Mouse (Mus musculus) bone marrow, adult 2 months (tissue): Measurements from ENCODE around the gene Obox3. TPM values are rescaled to one million over a fixed set of nuclear protein-coding genes. Genes with fewer than 3 reads are reported as not detected.
"Not testable (repeated sequence)": the region's sequence is repeated elsewhere in the genome, so short reads cannot be mapped to it uniquely, and the experiment has no call there.

Experiments
- H3K27ac ChIP-seq: fragments of 200-500 bp; 2 replicates; pipeline ENCODE4 v1.5.1; 2012; ENCODE audit warnings: low read depth, mild to moderate bottlenecking, control low read depth, inconsistent platforms, low read length; ENCODE audit not compliant: control insufficient read depth, poor library complexity, insufficient read depth
- H3K4me1 ChIP-seq: fragments of 200-500 bp; 2 replicates; pipeline ENCODE4 v1.6.1; 2011; ENCODE audit warnings: low read length; ENCODE audit not compliant: control insufficient read depth, insufficient read depth
- H3K4me3 ChIP-seq: fragments of 200-500 bp; replicated peaks from 2 replicates; pipeline ENCODE3; 2011; ENCODE audit warnings: mild to moderate bottlenecking, low read depth, low read length, control low read depth; ENCODE audit not compliant: control insufficient read depth
- WGBS: fragments of 180-500 bp; shearing (Covaris S2); methylation state at CpG from one replicate; pipeline ENCODE4 v1.1.7; 2018; 5-methylcytosine and 5-hydroxymethylcytosine counted together
- polyA plus RNA-seq: library from polyadenylated mRNA; stranded (reverse); fragments of >200 nt; gene quantifications from 2 replicates; pipeline ENCODE4 v1.2.4, GENCODE M21; 2011; ENCODE audit warnings: low replicate concordance; ENCODE audit not compliant: missing spikeins, insufficient read depth, insufficient read length

The Obox3 gene
- polyA plus RNA-seq = 1.1 TPM in 1 of 2 replicates, not detected in the other

GRCm38 (mm10) chr7:15639802-15640201 lies at the start of gene Obox3:
Obox3 (minus strand) TSS chr7:15639902.
- not testable (repeated sequence) for H3K4me3 ChIP-seq, H3K4me1 ChIP-seq, H3K27ac ChIP-seq
- 18% methylated on average over 1 of the region's 1 CpGs for WGBS

- H3K4me1 ChIP-seq, H3K4me3 ChIP-seq, H3K27ac ChIP-seq: not testable (repeated sequence)
- WGBS = 68% methylated on average over 5 of the region's 5 CpGs
These were observed 130.3 kb downstream of the Obox3 start for GRCm38 (mm10) chr7:15509411-15509810.

Other genes with a start within 250 kb of the Obox3 start
- gene Obox5, start 110.2 kb upstream of the Obox3 start, polyA plus RNA-seq = not detected in 2 replicates
- not detected in 2 replicates for gene Obox6, start 199.8 kb upstream of the Obox3 start, polyA plus RNA-seq
- gene Crx, start 240.1 kb upstream of the Obox3 start, polyA plus RNA-seq = not detected in 2 replicates
- gene Crxos, start 242.7 kb upstream of the Obox3 start, polyA plus RNA-seq = 1.4 TPM in 1 of 2 replicates, not detected in the other